Mouse (Mus musculus): ENCODE measurements around the gene 2410137M14Rik.

DNA sequence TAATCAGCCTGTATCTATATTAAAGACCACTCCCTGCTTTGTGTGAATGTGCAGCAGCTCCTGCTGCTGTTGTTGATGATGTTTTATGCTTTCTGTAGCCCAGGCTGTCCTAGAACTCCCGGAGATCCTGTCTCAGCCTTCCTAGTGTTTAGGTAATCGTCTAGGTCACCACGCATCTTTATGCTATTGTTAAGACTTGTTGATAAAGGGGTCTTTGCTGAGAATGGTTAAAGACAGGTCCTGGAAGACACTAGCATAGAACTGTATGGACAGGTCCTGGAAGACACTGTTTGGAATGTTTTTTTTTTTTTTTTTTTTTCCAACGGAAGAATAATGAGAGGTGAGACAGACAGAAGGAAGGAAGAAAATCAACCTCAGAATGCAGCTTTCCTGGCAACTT is 22.3 kb upstream of the 2410137M14Rik start:
- no peak for TF ChIP-seq CTCF (IDR thresholded peaks at IDR 0.05; ENCODE audit: insufficient read depth, low read depth, low read length)
- TF ChIP-seq POLR2A (IDR thresholded peaks at IDR 0.05; ENCODE audit: insufficient read depth, low read depth, low read length), result no peak
